Mouse (Mus musculus): Measurements from ENCODE around the gene AW146154. TPM values are rescaled to one million over a fixed set of nuclear protein-coding genes. Genes with fewer than 3 reads are reported as not detected.
"Not testable (repeated sequence)": the region's sequence is repeated elsewhere in the genome, so short reads cannot be mapped to it uniquely, and the experiment has no call there.

The AW146154 gene
- total and polyA plus RNA-seq, 2 experiments from 2014 or later = 4.3 to 5.0 TPM

- Histone ChIP-seq H3K36me3 (ENCODE audit: insufficient read depth) (no peaks in the 10 kb centered on the region), H3K27ac (ENCODE audit: low read depth, low read length) (no peak overlapping the region), H3K4me3 (ENCODE audit: low read depth, low read length) (no peak overlapping the region), H3K9ac (no peak overlapping the region), H3K4me1 (ENCODE audit: insufficient read depth) (0 out of 2 replicates have a peak, but pooled peaks cover 4% of the 10 kb centered on the region), H3K9me3 (ENCODE audit: low read length) (peaks cover 6% of the 10 kb centered on the region), H3K4me2 (ENCODE audit: low read depth) (no peak overlapping the region), H3K27me3 (ENCODE audit: insufficient read depth, low read length) (no peaks in the 10 kb centered on the region)
- WGBS = 98% methylated on average over 2 of the region's 2 CpGs
- ATAC-seq = no peak
- DNase-seq = no peak
- TF ChIP-seq CTCF (IDR thresholded peaks at IDR 0.05; ENCODE audit: low read depth) = no peak
Observed at GRCm38 (mm10) chr7:41497871-41498270, 1.8 kb downstream of the AW146154 start.

DNA sequence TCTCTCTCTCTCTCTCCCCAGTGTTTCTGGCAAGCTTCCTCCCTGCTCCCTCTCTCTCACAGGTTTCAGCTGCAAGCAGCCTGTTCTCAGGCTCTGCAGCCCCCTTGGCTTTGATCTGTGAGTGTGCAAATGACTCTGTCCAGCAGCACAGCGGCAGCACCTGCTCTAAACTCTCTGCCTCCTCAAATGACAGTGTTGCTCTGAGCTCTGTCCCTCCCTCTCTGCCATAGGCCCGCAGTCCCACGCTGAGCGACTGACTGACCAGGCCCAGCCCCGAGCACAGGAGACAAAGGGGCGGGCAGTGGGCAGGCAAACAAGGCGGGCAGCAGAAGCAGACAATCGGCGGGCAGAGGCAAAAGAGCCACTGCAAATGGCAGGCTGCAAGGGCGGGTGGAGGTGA, 47.8 kb downstream of the AW146154 start:
- H3K4me3 ChIP-seq (ENCODE audit: low read depth, low read length) = no peak overlapping the region
- DNase-seq (no peak), ATAC-seq (no peak)
- H3K9me3 ChIP-seq (ENCODE audit: low read length) = peaks cover 7% of the 10 kb centered on the region; the same call in 1 of the 2 replicates
- H3K27ac ChIP-seq (ENCODE audit: low read depth, low read length) = no peak overlapping the region
- no peaks in the 10 kb centered on the region for H3K36me3 ChIP-seq (ENCODE audit: insufficient read depth)
- WGBS = 17% methylated on average over 10 of the region's 10 CpGs
- no peak for TF ChIP-seq CTCF (IDR thresholded peaks at IDR 0.05; ENCODE audit: low read depth)
- no peaks in the 10 kb centered on the region for H3K4me1 ChIP-seq (ENCODE audit: insufficient read depth)
- H3K4me2 ChIP-seq (ENCODE audit: low read depth) = no peak overlapping the region
- no peak overlapping the region for H3K9ac ChIP-seq
- H3K27me3 ChIP-seq (ENCODE audit: insufficient read depth, low read length) = no peaks in the 10 kb centered on the region

DNA sequence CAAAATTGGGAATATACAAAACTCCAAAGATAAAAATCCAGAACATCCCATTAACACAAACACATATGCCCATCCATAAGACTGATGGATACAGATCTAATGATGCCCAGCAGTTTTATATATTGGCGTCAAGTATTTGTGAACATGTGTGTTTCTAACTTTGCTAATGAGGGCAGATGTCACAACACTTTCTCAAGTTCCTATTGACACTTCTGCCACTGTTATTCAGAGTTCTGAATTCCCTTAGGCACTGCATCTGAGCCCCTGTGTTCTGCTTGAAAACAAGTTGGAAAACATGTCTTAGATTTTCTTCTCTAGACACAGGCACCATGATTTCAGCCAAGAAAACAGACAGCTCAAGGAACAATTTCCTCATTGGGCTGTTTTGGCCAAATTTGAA, 51.1 kb downstream of the AW146154 start, which contains the start of gene Vmn2r57:
Gene Vmn2r57 (minus strand): TSS at position 101 of the 400 bp plus-strand sequence.
- not testable (repeated sequence) for DNase-seq; H3K36me3 ChIP-seq (ENCODE audit: insufficient read depth); H3K4me3 ChIP-seq (ENCODE audit: low read depth, low read length); H3K4me1 ChIP-seq (ENCODE audit: insufficient read depth); H3K27ac ChIP-seq (ENCODE audit: low read depth, low read length); H3K9me3 ChIP-seq (ENCODE audit: low read length); H3K27me3 ChIP-seq (ENCODE audit: insufficient read depth, low read length); H3K9ac ChIP-seq; ATAC-seq; H3K4me2 ChIP-seq (ENCODE audit: low read depth)
- 59% methylated on average over 1 of the region's 1 CpGs for WGBS

Other genes with a start within 250 kb of the AW146154 start
- gene AI987944, start 106.5 kb downstream of the AW146154 start, total RNA-seq (2014; rRNA removed) = 5.6 and 6.8 TPM in 2 replicates
- gene AI987944, start 106.5 kb downstream of the AW146154 start, polyA plus RNA-seq (2015; fragmentation: Nextera tagmentation; extraction: Ambion mirVana) = 5.8 and 7.5 TPM in 2 replicates
- gene Vmn2r57, start 51.2 kb downstream of the AW146154 start, total RNA-seq (2014; rRNA removed) = 0.15 and 0.48 TPM in 2 replicates
- gene Vmn2r57, start 51.2 kb downstream of the AW146154 start, polyA plus RNA-seq (2015; fragmentation: Nextera tagmentation; extraction: Ambion mirVana) = 0.28 and 0.50 TPM in 2 replicates
- gene Gm20449, start 473 bp downstream of the AW146154 start, total RNA-seq (2014; rRNA removed) = 0.24 TPM in 1 of 2 replicates, not detected in the other
- gene Gm20449, start 473 bp downstream of the AW146154 start, polyA plus RNA-seq (2015; fragmentation: Nextera tagmentation; extraction: Ambion mirVana) = 0.04 and 0.13 TPM in 2 replicates
- not detected in 2 replicates for gene Gm6871, start 73.8 kb upstream of the AW146154 start, total RNA-seq (2014; rRNA removed)
- gene Gm6871, start 73.8 kb upstream of the AW146154 start, polyA plus RNA-seq (2015; fragmentation: Nextera tagmentation; extraction: Ambion mirVana) = not detected in 2 replicates
- 23.2 and 26.5 TPM in 2 replicates for gene 2610021A01Rik, start 99.3 kb upstream of the AW146154 start, total RNA-seq (2014; rRNA removed)
- gene 2610021A01Rik, start 99.3 kb upstream of the AW146154 start, polyA plus RNA-seq (2015; fragmentation: Nextera tagmentation; extraction: Ambion mirVana) = 6.8 and 10.5 TPM in 2 replicates
- 37.1 and 44.0 TPM in 2 replicates for gene Zfp788, start 133.3 kb upstream of the AW146154 start, total RNA-seq (2014; rRNA removed)
- 14.9 and 17.5 TPM in 2 replicates for gene Zfp788, start 133.3 kb upstream of the AW146154 start, polyA plus RNA-seq (2015; fragmentation: Nextera tagmentation; extraction: Ambion mirVana)